Mouse (Mus musculus) spleen, embryonic (tissue): ENCODE measurements around the gene Syf2.
"Not testable (repeated sequence)": the region's sequence is repeated elsewhere in the genome, so short reads cannot be mapped to it uniquely, and the experiment has no call there.

Experiments
- CTCF ChIA-PET: fragments of 350-600 bp; sonication (Branson Sonifier 250); formaldehyde crosslinking; loops from one replicate; lab custom pipeline; 2022; lab: Charles Lee

Gene Syf2

DNA sequence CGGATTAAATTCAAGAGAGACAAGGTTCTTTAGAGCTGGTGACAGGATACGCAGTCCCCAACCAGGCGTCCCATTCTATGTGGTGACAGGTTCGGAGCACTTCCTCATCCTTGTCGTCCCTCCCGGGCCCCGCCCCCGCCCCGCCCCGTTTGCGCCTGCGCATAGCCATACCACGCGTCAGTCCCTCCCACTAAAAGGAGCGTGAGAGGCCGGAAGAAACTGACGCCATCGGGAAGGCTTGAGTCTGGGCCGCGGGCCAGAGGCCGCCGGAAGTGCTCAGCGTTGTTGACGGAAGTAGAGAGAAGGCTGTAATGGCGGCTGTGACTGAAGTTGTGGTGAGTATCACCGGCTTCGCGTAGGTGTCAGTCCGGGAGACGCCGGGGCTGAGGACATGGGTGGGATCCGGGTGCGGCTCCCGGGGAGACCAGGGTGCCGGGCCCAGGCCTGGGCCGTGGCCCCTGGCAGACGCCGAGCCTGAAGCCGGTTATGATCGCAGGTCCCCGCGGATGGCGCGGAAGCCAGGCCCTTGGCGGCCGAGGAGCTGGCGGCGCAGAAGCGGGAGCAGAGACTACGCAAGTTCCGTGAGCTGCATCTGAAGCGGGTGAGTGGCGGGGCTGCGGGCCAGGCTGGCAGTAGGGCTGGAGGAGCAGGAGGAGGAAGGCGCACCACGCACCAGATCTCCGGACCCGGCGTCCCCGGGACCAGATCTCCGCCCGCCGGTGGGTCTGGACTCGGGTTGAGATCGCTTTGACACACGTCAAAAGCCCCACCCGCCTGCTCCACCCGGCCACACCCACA is at the start of gene Syf2:
Gene Syf2 (plus strand): TSS at position 215 of the 798 bp plus-strand sequence.
- CTCF ChIA-PET = interaction anchor here (0.6 kb wide), 1 partner anchor 507 kb away, joined by 5 read pairs; no protein-coding TSS in a partner anchor

DNA sequence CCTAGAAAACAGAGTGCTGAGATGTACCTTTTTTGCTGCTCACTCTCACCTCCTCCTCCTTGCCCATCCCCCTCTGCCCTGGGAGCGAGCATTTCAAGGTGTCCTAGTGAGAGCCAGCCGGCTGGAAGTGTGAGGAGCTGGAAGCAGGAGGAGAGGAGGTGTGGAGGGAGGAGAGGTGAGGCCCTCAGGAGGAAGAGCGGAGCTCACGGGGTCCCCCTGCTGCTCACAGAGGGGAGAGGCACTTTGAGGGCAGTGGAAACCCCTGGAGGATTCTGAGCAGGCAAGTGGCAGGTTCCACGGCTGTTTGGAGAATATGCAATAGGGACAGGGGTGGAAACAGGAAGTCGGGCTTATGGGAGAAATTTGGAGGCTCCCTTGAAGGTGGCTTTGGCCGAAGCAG is 47.4 kb upstream of the Syf2 start:
- CTCF ChIA-PET = no interaction called here

DNA sequence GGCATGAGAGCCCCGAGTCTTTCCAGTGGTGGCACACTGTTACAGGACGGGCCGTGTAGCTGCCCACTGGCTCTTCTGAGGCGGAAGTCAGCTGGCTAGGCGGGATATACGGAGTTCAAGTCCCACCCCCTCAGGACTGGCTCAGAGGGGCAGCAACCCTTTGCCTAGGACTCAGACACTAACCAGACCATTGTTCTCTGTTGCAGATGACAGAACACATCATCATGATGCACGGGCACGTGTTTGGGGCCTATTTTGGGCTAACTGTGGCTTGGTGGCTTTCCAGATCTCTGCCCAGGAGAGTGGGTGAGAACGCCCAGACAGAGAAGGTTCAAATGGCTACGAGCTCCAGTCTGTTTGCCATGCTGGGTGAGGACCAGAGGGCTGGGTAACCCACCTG is 46.9 kb upstream of the Syf2 start:
- CTCF ChIA-PET = no interaction called here

DNA sequence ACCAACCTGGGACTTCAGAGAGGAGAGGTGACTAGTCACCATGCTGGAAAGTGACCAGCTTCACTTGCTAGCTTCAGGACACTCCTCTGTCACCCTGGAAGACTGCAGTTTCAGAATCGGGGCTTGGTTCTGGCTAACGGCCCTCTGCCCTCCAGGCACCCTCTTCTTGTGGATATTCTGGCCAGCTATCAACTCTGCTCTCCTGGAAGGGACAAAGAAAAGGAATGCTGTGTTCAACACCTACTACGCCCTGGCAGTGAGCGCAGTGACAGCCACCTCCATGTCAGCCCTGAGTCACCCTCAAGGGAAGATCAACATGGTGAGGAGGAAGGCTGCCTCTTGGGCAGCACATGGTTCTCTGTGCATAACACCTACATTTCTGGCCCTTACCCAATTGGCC is 46.3 kb upstream of the Syf2 start:
- CTCF ChIA-PET = no interaction called here

DNA sequence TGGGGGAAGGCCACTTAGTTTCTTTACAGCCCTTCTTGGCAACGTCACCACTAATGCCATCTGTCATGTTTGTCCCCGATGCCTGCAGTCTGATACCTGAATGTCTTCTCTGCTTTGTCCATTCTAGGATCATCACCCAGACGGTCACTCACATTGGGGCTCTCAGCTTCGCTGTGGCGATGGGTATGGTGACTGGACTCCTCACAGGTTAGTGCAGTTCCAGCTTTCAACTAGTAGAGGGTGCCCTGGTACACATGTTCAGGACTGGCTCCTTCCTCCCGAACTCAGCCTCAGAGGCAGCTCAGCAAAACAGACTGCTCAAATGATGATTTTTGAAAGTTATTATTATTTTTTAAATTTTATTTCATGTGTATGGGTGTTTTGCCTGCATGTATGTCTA is 38.6 kb upstream of the Syf2 start:
- CTCF ChIA-PET = no interaction called here

DNA sequence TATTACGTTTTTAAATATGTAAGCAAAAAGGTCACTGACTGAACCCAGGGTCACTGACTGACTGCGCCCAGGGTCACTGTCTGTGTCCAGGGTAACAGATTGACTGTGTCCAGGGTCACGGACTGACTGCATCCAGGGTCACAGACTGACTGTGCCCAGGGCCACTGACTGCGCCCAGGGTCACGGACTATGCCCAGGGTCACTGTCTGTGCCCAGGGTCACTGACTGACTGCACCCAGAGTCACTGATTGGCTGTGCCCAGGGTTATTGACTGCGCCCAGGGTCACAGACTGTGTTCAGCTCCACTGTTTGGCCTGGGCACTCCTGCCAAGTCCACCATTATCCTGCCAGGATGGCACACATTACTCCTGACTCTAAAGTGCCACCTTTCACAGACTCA is 33.4 kb upstream of the Syf2 start:
- CTCF ChIA-PET = no interaction called here

DNA sequence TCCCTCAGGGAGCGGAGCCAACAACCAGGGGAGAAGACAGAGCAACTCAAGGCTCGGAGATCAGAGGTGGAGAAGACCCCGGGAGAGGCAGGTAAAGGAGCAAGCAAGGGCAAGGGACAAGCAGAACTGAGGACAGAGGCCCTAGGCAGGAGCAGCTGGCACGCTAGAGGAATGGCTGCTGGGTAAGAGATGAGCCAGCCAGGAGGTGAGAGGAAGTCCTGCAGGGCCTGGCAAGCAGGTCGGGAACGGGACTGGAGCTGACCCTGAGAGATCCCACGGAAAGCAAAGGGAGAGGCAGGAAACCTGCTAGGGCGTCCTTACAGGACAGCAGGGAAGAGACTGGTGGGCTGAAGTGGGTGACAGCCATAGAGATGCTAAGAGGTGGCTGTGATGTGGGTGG is 29.6 kb upstream of the Syf2 start:
- CTCF ChIA-PET = interaction anchor here (1.2 kb wide), 1 partner anchor 19 kb away, joined by 3 read pairs; no protein-coding TSS in a partner anchor

DNA sequence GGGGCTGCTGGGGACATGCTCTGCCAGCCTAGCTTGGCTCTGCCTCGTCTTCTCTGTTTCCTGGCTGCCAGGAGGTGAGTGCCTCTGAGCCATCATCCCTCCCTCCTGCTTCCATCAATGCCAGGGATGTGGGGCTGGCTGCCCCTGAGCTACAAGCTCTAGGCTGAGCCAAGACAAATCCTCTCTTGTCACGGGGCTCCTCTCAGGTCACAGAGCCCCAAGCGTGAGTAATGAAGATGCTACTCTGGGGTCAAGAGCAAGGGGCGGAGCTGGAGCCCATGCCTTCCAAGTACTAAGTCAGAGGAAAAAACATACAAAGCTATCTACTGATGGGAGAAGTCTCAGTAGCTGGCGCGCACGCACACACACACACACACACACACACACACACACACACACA is 27.7 kb upstream of the Syf2 start:
- CTCF ChIA-PET = no interaction called here

DNA sequence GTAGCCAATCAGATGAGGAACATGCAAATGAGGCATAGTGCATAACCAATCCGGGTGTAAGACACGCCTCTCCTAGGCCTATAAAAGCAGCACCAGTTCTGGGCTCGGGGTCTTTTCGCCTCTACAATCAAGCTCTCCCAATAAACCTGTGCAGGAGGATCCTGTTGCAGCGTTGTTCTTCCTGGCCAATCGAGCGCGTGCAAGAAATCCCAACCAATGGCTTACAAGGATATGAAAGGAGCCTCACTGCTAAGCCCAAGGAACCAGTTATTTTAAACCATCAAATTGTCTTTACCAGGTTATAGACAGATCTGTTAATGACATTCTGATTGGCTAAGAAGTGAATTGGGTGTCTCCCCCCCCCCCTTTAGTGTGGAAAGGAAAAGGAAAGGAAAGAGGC is 19.3 kb upstream of the Syf2 start:
- CTCF ChIA-PET = not testable (repeated sequence)

DNA sequence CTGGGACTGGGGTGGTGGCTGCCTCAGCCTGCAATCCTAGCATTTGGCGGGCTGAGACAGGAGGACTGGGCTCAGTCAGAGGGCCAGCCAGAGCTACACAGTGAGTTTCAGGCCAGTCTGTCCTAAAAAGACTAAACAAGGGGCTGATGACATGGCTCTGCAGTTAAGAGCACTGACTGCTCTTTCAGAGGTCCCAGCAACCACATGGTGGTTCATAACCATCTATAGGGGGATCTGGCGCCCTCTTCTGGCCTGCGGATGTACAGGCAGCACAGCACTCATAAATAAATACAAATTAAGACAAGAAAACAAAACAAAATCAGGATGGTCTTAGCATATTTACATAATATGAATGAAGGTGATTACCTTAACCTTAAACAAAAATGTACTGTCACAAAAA is 17.3 kb upstream of the Syf2 start:
- CTCF ChIA-PET = interaction anchor here (0.6 to 1.1 kb wide), 4 partner anchors 15 to 86 kb away, joined by 3 to 4 read pairs (median 3); no protein-coding TSS in a partner anchor

DNA sequence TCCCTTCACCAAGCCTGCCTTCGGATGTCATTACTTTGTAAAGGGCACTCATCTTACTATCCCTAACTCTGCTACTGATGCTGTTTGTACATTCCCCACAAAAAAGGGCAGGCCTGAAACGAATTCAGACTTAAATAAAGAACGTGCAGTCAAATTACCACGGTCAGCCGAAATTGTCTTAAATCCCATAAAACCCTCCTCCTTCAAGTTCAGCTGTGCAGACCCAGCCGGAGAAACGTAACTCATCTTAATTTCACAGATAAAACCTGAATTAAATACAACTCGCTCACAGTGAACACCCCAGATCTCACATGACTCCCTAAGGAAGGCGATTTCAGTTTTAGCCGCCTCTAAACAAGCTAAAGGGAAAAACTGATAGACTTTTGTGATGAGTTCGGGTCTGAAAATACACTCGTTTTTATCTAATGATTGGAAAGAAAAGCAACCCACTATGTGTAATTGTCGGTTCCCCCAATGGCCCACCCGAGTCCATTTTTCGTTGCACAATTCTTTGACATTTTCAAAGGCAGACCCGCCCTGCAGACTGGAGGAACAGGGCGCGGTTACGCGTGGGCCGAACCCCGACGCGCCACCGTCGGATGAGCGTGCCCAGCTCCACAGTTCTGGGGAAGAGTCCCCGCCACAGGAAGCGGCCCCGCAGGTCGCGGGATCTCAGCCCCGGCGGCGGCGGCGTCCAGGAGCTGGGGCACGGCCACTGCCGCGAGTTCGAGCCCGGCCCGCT is 16.4 kb upstream of the Syf2 start:
- CTCF ChIA-PET = interaction anchor here (0.6 to 1.0 kb wide), 5 partner anchors 40 to 524 kb away, joined by 3 to 5 read pairs (median 4); no protein-coding TSS in a partner anchor

DNA sequence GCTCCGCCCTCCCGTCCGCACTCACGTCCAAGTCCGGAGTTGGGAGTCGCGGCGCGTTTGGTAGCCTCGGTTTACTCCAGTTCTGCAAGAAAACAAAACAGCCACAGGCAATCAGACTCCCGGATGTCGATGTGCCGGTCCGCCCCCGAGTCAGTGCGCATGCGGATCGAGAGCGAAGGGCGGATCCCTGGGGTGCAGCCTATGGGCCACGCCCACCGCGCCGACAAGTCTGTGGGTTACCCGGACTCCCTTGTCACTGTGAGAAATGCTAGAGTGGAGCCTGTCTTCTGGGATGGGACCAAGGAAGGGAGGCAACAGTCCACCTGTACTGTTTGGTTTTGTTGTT is 15.9 kb upstream of the Syf2 start, which contains the start of gene Tmem50a:
Gene Tmem50a (minus strand): TSS at position 161 of the 346 bp plus-strand sequence.
- CTCF ChIA-PET = interaction anchor here (0.6 to 0.7 kb wide), 2 partner anchors 368 to 829 kb away, joined by 4 to 5 read pairs; no protein-coding TSS in a partner anchor

DNA sequence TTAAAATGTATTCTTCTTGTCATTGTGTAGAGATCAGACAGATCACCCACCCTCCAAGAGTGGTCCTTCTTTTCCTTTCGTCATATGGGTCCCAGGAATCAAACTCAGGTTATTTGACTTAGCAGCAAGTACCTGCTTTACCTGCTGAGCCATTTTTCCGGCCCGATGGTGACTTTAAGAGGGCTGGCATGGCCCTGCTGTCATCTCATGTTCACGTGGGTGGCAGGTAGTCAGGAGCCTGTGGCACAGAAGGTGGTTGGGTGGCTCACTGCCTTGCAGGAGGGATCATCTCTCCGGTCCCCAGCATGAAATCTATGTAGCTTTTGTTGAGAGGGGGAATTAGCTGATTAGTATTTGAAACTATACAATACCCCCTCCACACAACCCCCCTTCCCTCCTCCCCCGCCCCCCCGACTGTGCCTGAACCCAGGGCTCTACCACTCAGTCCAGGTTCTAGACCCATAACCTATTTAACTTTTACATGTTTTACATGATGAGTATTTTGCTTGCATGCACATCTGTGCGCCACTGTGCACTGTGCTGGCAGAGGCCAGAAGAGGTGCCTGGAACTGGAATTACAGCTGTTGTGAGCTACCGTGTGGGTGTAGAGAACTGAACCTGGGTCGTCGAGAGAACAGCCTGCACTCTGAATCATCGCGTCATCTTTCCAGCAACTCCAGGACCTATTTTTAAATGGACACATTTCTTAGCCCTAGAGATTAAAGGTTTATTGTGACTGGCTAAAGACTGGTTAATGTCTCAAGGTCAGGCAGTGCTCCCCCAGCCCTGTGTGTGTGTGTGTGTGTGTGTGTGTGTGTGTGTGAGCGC is 15.3 kb upstream of the Syf2 start:
- CTCF ChIA-PET = interaction anchor here (0.5 to 0.6 kb wide), 2 partner anchors 288 to 830 kb away, joined by 4 to 5 read pairs; no protein-coding TSS in a partner anchor

DNA sequence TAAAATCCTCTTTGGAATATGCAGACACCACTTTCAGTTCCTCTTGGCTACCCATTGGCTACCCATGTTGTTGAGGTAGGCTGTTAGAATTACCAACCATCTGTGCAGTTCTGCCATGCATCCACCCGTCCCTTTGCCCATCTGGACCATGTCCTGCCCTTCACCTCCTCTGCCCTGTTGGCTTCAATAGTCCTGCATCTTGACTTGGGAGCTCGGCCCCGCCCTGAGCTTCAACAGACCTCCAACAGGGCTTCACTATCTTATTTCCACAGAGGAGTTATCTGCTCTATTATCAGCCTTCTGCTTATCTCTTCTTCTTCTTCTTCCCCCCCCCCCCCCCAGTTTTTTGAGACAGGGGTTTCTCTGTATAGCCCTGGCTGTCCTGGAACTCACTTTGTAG is 13.5 kb upstream of the Syf2 start:
- CTCF ChIA-PET = interaction anchor here (1.0 kb wide), 1 partner anchor 9 kb away, joined by 4 read pairs; no protein-coding TSS in a partner anchor

DNA sequence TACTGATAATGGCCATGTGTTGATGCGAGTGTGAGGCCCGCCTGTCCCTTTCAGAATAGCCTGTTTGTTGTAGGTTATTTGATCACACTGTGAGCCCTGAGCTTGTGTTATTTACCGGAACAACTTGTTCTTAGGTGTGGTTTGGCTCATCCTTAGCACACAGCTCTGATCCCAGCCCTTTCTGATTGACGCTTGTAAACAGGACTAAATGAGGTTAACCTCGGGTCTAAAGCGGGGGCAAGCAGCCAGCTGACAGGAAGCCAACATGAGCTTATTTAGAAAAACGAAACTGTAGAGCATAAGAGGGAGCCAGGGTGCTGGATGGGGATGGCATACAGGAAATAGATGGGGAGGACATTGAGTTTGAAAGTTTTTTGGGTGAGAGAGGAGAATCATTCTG is 12.3 kb upstream of the Syf2 start:
- CTCF ChIA-PET = interaction anchor here (0.6 kb wide), 1 partner anchor 1556 kb away, joined by 3 read pairs; no protein-coding TSS in a partner anchor

DNA sequence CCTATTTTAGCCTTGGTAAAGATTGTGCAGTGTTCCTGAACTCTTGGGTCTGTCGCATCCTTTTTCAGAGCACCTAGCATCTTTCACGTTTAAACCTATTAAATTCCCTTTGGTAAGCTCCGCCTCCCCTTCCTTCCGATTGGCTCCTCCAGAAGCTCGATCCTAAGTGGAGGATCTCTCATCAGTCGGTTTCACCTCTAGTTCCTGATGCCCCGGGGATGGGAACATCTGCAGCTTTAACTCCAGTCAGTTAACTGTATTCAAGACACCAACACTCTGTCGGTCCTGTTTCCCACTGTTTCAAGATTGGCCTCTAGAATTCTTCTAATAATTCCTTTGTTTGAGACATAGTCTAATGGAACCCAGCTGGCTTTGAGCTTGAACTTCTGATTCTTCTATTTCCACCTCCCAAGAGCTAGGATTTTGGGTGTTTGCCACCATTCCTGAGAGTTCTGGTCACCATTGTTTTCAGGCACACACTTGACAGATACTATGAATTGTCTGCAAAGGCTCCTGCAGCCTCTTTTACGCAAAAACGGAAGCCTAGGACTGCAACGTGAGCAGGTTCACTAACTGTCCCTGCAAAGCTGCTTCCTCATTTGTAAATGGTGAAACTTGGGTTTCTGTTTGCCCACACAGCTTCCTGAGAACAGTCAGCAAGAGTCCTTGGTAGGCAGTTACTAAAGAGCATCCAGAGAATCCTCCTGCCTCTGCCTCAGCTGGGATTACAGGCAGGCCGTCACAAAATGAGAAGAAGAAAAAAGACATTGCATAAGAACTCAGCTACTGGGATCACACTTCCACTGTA is 10.8 kb upstream of the Syf2 start:
- CTCF ChIA-PET = interaction anchor here (0.6 to 0.7 kb wide), 2 partner anchors 19 to 1634 kb away, joined by 3 read pairs; no protein-coding TSS in a partner anchor

DNA sequence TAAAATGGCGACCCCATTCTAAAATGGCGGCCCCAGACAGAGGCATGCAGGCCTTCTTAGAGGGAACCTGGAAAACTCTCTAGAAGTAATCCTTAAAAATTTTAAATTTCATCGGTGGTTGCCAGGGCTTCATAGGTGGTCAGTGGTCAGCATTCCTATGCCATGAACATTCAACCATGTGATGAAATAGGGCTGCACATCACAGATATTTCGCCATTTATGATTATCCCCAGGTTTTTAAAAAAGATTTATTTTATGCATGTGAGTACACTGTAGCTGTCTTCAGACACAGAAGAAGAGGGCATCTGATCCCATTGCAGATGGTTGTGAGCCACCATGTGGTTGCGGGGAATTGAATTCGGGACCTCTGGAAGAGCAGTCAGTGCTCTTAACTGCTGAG is 10.1 kb upstream of the Syf2 start:
- CTCF ChIA-PET = no interaction called here

DNA sequence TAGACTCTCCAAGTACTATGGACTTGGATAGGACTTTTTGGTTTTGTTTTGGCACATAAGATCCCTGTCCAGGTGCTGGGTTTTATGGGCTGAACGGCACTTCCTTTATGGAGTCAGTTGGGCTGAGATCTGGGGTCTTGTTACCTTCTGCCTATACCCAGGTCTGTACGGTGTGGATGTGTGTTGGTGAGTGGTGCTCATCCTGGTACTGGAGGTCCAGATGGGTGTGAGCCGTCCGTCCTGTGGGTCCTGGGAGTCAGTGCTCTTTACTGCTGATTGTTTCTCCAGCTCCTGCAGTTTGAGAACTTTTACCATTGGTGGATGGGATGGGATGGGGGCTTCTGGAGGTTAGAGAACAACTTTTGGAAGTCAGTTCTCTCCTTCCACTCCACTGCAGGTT is 9.0 kb upstream of the Syf2 start:
- CTCF ChIA-PET = interaction anchor here (0.6 kb wide), 1 partner anchor 68 kb away, joined by 3 read pairs; no protein-coding TSS in a partner anchor

DNA sequence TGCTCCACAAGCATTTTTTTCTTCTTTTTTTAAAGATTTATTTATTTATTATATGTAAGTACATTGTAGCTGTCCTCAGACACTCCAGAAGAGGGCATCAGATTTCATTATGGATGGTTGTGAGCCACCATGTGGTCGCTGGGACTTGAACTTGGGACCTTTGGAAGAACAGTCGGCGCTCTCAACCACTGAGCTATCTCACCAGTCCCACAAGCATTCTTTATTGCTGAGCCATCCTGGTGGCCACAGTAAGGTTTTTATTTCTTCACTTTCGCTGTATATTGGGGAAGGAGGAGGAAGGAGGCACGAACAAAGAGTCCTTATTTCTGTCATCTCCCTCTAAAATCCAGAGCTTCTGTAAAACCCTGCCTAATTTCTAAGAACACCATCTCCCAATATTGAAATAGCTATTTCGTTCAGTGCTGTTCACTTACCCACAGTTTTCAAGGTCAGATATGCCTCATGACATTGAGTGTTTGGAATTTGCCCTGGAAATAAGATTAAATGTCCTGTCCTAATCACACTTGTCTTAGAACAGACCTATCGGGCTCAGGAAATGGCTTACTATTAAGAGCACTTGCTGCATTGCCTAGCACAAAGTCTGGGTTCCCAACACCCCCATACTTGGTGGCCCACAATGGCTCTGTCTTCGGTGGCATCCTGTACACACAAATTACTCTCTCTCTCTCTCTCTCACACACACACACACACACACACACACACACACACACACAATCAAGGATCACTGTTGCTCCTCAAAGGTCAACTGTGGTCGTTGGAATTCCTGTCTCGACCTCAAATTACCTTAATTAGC is 8.4 kb upstream of the Syf2 start:
- CTCF ChIA-PET = interaction anchor here (0.6 to 0.7 kb wide), 3 partner anchors 28 to 954 kb away, joined by 4 to 6 read pairs (median 4); no protein-coding TSS in a partner anchor
